Mouse (Mus musculus) gastrocnemius, adult 18-20 months (tissue): ENCODE data around the gene Tbx2. TPM values are rescaled to one million over a fixed set of nuclear protein-coding genes. Genes with fewer than 3 reads are reported as not detected.

Source experiments
- DNase-seq: peaks from one replicate; pipeline ENCODE4 v3.0.0; 2021; ENCODE audit warnings: low spot score
- total RNA-seq, 2 experiments: library from RNA; stranded (reverse); gene quantifications; 2 replicates each; pipeline ENCODE4 v1.2.3; 2021

Tbx2 gene
- total RNA-seq, 2 experiments from 2014 or later = 1.3 to 1.7 TPM

DNA sequence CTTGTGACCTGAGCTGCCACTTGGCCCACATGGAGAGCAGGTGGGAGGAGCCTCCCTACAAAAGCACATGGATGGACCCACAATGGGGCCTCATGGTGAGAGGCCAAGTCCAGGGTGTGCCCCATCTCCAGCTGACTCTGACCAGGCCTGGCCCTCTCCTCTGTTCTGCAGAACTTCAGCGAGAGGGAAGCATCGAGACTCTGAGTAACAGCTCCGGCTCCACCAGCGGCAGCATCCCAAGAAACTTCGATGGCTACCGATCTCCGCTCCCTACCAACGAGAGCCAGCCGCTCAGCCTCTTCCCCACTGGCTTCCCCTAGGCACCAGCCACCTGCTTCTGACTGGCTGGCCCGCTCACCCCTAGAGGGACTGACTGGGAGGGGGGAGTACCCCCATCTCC, 7.3 kb upstream of the Tbx2 start:
- DNase-seq = no peak

DNA sequence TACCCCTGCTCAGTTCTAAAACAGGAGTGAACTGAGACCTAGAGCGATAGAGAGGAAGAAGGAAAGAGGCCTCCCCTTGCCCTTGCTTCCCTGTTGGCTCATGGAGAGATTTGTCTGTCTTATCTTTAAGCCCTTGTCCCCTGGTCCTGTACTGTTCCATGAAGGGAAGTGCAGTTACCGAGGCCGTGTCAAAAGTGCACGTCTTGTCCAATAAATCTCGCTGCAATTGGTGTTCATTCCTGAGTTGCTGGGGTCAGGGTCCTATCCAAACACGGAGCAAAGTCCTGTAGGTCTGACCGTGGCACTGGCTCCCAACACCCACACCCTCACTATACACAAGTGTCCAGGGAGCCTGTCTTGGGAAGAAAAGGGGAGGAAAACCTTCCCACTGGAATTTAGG, 6.5 kb upstream of the Tbx2 start:
- no peak for DNase-seq

DNA sequence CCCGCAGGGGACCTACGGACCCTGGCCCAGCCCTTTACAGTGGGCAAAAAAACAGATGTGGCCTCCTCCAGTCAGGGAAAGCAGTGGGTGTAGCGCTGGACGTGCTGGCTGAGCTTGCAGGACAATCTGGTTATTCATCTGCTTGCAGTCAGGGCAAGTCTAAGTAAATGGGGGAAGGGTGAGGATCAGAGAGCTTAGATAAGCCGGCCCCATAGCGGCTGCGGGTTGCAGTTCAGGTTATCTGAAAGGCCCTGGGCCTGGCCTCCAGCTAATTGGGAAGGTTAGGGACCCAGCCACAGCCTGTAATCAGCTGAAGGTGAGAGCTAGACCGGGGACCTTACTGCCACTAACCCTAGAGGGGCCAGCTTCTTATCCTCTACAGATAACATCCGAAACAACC, 5.0 kb upstream of the Tbx2 start:
- no peak for DNase-seq

DNA sequence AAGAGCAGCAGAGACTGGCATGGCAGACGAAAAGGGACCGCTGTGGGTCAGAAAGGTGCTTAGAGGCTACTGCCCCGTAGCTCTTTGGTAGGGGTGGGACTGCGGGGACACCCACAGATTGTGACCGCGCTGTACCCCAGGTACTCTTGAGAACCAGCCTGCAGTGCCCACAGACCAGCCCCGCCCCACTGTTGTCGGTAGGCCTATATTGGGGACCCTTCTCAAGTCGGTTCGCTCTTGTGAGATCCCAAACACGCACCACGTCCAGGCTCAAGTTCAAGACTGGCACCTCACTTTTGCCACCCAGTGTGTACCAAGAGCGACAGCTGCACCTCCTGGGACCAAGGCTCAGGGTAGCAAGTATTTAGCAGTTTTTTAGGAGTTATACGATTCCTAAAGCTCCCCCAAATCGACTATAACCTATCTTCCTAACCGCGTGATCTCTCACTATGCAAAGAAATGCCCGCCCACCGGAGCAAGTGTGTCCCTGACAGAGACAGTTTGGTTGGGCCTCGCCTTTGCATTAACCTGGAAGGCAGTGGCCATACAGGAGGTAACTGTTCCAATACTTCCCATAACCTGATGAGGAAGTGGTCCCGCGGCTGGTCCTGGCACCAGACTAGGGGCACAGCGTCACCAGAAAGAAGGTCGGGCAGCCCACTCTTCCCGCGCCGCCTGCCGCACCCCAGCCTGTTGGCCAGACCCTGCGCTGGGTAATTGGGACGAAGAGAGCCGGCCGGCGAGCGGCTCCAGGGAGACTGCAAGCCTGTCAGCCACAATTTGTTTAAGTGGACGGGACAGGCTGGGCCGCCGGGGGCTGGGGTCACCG, 3.4 kb upstream of the Tbx2 start:
- DNase-seq = no peak

DNA sequence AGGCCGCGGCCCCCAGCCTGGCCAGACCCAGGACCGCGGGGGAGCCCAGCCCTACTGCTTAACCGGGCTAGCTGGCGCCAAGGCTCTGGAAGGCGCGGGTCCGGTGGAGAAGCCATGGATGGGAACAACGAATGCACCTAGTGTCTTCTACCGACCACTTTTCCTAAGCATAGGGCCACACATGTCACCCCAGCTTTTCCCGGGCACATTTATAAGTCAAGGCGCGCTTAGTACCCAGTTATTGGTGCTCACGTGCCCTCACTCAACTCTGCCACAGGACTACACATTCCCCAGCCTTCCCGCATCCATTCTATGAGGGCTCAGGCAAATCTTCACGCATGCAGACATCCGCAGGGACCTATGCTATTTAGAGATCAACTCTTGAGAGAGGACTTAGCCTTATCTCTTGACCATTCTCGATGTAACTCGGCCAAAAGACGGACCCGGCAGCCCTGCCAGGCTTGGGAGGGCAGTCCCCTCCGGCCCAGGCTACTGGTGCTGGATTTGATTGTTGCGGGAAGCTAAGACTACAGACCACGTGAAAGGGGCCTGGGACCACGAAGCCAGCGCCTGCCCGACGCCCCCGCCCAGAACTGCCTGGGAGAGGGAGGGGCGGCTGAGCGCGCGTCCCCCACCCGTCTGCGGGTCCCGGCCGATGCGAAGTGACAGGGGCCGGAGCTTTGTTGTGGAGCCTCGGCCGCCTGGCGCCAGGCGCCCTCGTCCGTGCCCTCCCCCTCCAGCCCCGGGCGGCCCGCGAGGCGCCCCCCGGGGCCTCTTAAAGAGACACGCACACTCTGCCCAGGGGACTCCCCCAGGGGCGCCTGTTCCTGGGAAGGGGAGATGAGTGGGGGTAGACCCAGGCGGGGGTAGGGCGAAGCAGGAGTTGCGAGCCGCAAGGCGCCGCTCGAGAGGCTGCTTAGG, 2.6 kb upstream of the Tbx2 start:
- DNase-seq = no peak

DNA sequence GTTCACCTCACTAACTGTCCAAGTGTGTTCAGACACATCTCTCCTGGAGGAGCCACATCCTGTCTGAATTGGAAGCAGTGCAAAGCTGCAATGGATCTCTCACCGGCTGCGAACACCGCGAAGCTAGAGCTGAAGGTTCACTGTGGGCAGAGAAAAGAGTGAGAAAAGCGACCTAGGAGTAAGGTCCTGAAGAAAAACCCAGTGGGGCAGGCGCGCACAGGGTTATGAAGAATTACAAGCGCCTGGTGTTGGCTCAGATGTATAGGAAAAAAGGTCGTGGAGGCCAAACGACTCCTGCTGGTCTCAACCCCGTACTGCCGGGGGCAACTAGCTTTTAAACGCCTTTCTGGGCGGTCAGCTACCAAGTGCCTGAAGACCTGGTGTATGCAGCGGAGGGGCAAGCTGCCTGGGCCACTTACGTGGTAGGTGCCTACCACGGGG, 1.4 kb upstream of the Tbx2 start:
- no peak for DNase-seq

DNA sequence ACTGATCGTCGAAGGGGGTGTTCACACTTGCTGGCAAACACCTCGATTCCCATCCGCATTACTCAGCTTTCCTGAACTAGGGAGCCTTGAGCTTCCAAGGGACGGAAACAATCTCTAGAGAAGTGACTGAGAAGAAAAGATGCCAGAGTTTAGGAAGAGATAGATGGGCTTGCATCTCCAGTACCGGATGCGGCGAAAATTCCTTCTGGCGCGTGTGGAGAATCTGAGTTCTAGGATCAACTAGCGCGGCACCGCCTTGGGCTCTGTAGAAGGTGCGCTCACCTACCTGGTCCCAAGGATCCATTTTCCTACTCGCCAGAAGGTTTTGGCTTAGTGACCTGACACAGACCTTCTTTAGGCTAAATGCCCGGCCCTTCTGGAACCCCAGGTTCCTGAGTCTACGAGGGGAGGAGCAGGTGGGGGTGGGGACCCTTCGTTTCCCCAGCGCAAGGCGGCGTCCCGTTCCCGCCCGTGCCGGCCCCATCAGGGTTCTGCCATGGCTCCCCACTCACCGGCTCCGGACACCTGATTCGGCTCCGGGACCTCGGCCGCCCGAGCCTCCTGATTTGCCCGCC, 608 bp upstream of the Tbx2 start:
- DNase-seq = no peak

DNA sequence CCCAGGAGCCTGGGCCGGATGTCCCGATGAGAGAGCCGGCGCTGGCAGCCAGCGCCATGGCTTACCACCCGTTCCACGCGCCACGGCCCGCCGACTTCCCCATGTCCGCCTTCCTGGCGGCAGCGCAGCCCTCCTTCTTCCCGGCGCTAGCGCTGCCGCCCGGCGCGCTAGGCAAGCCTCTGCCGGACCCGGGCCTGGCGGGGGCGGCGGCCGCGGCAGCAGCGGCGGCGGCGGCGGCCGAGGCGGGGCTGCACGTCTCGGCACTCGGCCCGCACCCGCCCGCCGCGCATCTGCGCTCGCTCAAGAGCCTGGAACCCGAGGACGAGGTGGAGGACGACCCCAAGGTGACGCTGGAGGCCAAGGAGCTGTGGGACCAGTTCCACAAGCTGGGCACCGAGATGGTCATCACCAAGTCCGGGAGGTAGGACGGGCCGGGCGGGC, 750 bp downstream of the Tbx2 start:
- no peak for DNase-seq

DNA sequence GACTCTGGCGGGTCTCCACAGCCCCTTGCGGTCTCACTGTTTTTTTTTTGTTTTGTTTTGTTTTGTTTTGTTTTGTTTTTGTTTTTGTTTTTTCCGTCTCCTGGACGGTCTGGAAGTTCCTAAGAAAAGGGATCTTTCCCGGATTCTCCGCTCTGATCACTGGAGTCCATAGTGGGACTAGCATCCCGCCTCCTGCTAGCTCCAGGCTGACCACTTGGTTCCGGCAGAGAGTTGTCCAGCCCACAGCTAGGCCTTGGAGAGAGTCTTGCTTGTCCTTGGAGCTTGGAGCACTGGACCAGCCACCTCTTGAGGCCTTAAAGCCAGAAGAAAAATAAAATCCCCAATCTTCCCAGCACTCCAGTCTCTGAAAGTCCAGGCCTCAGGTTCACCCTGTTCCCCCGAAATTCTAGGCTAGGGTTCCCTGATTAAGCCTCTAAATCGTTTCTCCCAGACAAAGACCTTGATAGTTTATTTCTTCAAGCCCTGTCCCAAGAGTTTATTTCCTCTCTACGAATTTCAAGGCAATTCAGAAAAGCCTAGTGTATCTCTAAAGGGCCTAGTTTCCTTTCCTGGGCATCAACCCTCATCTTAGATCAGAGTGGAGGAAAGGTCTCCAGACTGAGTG, 1.5 kb downstream of the Tbx2 start:
- DNase-seq = no peak

DNA sequence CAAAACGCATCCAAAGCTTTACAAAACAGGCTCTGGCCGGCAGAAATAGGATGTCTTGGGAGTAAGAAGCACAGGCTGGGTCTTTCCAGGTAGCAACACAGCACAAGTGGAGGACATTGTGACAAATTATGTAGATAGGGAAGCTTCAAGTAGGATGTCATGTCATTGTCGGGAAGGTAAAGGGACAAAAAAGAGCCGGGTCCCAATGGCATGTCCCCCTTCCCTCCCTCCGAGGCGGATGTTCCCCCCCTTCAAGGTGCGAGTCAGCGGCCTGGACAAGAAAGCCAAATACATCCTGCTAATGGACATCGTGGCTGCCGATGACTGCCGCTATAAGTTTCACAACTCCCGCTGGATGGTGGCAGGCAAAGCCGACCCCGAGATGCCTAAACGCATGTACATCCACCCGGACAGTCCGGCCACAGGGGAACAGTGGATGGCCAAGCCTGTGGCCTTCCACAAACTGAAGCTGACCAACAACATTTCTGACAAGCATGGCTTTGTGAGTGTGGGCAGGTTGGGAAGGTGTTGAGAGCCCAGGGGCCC, 2.1 kb downstream of the Tbx2 start:
- no peak for DNase-seq

DNA sequence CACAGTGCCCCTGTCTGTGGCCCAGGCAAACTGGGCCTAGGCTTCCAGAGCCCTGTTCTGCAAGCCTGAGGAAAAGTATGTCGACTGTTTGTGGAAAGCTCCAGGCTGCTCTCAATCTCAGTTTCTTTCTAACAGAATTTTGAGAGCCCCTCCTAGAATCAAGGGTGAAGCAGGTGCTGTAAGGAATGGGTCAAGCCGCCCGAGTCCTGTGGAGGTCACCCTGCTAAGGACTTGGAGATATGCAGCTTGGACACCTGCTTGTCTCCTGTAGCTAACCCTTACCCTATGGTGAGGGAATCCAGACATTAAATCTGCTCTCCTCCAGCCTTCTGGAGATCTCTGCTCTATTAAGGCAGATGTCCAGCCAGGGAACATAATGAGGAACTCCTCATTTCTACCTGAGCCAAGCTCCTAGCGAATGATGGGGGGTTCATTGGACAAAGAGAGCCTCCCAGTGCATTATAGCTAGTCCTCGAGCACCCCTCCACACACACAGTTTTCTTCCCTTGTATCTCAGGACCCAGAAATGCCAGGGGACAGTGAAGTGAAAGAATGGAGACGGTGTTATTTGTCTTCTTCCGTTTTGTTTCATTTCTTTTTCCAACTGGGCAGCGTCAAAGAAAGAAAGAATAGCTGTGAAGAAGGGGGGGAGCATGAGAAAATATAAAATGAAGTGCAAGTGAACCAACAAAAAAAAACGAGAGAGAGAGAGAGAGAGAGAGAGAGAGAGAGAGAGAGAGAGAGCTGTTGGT, 2.8 kb downstream of the Tbx2 start:
- DNase-seq = no peak

DNA sequence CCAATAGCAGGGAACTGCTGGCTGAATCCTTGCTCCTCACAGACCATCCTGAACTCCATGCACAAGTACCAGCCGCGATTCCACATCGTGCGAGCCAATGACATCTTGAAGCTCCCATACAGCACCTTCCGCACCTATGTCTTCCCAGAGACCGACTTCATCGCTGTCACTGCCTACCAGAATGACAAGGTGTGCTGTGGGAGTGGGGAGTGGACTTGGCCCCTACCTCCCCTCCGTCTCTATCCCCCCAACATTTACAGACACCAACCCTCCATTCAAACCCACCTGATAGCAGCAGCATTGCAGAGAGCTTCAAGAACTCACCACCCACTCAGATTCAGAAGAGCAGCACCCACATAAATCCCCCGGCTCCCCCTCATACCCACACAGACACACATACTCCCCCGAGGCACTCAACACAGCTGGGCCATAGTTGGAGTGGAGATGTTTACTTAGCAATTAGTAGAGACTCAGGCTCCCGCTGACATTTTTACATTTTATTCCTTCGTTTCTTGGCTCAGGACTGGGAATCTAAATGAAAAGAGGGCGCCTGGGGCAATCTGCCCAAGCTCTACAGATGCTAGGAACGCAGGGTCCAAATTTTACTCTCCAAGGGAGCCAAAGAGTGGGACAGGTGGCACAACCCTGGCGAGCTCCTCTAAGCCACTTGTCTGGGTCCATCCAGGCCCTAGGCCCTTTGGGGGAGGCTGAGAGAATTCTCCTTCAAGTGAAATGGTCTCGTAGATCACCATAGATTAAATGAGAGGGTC, 3.6 kb downstream of the Tbx2 start:
- DNase-seq = no peak

DNA sequence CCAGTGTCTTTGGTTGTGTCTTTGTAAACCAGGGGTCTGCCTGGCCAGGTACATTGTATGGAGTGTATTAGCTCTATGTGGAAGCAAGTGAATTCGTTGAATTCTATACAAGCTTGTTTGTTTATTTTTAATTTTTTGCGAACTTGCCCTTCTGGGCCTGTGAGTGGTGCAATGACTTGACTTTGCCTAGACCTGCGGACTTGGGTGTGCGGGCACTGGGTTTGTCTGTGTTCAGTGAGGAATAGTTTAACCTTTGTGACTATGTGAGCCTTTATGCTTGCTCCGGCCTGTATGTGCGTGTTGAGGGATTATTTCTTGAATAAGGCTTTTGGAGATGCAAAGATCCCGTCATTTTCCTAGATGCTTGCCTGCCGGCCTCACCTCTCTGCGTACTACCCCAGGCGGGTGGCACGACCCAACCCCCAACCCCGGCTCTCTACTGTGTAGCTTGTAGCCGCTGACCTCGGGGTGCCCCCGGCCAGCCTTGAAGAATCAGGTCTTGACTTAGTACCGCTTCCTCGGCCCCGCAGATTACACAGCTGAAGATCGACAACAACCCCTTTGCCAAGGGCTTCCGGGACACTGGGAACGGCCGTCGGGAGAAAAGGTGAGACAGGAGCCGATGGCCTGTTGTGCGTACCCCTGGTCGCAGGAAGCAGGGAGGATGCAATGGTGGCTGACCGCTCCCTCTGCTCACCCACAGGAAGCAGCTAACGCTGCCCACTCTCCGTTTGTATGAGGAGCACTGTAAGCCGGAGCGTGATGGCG, 4.4 kb downstream of the Tbx2 start:
- DNase-seq = no peak

DNA sequence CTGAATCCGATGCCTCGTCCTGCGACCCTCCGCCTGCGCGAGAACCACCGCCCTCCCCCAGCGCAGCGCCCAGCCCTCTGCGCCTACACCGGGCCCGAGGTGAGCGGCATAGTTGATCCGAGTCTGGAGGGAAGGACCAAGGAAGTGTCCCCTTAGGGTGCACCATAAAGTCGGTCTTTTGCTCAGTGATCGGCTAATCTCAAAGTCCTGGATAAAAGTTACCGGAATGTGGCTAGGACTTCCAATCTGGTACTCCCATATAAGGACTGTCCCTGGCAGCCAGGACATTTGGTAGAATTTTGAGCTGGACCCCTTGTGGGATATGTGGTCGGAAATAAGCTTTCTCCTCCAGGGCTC, 4.9 kb downstream of the Tbx2 start:
- no peak for DNase-seq

DNA sequence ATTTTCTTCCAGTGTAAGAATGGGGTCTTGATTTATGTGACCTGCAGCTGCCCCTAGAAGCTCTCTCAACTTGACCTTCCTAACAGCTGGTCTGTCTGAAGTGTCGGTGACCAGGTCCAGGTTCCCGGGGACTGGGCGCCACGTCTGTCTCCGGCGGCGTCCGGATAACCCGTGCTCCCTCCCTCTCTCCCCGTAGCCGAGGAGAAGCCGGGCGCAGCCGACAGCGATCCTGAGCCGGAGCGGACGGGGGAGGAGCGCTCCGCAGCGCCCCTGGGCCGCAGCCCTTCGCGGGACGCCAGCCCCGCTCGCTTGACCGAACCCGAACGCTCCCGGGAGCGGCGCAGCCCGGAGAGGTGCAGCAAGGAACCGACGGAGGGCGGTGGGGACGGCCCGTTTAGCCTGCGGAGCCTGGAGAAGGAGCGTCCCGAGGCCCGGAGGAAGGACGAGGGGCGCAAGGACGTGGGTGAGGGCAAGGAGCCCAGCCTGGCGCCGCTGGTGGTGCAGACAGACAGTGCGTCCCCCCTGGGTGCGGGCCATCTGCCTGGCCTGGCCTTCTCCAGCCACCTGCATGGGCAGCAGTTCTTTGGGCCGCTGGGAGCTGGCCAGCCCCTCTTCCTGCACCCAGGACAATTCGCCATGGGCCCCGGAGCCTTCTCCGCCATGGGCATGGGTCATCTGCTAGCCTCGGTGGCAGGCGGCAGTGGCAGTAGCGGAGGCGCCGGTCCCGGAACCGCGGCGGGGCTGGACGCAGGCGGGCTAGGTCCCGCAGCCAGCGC, 5.5 kb downstream of the Tbx2 start:
- no peak for DNase-seq

DNA sequence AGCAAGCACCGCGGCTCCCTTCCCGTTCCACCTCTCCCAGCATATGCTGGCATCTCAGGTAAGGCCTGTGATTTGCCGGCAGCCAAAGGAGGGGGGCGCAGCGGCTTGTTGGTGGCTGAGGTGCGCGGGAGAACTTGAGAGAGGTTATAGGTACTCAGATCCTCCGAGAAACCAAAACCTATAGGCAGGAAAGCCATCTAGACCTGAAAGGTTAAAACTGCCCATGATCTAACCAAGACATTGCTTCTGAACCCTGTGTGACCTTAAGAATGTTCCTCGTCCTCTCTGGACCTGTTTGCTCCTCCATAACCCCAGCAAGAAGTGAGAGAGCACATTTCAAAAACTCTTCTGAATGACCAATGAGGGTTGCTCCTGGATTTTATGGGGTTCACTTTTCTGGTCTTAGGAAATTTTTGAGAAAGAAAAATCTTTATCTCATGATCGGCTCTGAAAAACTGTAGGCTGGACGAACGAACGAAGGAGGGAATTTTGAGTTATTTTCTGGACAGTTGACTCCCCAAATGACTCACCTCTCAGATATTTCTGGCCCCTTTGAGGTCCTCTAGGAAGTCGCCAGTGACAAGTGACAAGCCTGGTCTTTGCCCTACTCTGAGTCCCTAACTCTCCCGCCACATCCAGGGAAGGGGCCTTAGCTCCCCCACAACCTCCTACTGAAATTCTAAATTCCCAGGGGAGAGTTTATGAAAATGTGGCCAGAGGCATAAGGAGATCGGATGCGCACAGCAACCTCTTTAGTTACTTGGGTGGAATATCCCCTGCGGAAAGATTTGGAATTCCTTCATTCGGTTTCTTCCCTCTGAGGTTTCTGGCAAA, 6.3 kb downstream of the Tbx2 start:
- no peak for DNase-seq

DNA sequence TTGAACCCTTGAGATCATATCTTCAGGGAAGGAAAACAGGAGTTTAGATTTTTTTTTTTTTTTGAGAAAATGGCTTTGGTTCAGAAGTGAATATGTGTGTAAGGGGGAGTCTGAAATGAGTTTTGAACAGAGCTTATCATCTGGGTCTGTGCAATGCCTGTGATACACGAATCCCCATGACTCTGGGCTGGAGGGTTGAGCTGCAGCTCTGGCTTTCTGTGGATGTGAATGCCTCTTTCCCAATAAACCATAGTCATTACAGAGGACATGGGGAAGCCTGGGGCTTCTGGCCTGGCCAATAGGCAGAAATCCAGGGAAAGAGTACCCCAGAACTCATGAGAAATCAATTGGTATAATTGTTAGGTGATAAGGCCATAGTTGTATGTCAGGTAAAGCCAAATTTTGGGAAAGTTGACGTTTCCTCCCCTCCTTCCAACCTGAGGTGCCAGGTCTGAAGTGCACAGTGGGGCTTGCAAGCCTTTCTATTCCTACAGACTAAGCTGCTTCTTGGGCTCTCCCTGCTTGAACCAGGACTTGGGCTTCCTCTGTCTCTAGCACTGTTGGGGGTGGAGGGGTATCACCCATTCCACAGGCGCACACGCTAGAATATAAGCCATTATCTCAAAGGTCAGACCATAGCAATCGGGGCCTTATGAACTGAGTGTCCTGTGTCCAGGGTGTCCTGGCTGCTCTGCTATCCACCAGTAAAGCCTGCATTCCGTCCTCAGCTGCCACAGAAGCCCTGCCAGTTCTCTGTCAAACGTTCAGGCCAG, 7.1 kb downstream of the Tbx2 start:
- no peak for DNase-seq
